ENCODE assay signal across 19 mouse cellular contexts in genomic region chr4:76237827-76238226, GRCm38 (mm10).
DNase-seq lines count a peak whose midpoint lies in the region; ATAC-seq and TF ChIP-seq lines count a peak whose summit lies in the region.
"Had no signal": no experiment of that assay in that cellular context is flagged by ENCODE, and none has a peak within 500 bp of the region (broad histone marks: within the 10 kb centered on the region; RNA-seq: fewer than 3 reads in every experiment).

No protein-coding gene starts in this region.

- no peak for ATAC-seq in hindbrain, embryonic 14.5 days (ENCODE audit: low FRiP score)
- no peak for ATAC-seq in hindbrain, embryonic 11.5 days (ENCODE audit: low FRiP score)
- 0 out of 2 replicates have a peak, but pooled peaks have one; percentile 31 for ATAC-seq in hindbrain, embryonic 16.5 days
- ATAC-seq: liver, embryonic 12.5 days had no signal

- H3K27me3 ChIP-seq in hindbrain, embryonic 14.5 days (ENCODE audit: control insufficient read depth, insufficient read depth, low read length) = no peaks in the 10 kb centered on the region
- no peaks in the 10 kb centered on the region for H3K27me3 ChIP-seq in hindbrain, embryonic 11.5 days (ENCODE audit: control insufficient read depth, insufficient read depth, low read length)
- no peaks in the 10 kb centered on the region for H3K27me3 ChIP-seq in hindbrain, embryonic 16.5 days (replicated peaks; ENCODE audit: control insufficient read depth, insufficient read depth, low read length)
- H3K27me3 ChIP-seq: embryonic facial prominence, embryonic 13.5 days; forebrain, embryonic 12.5 days; limb, embryonic 12.5 days; liver, embryonic 12.5 days had no signal

- intact Hi-C loops in left cerebral cortex, postnatal 10 days (cut with DNase I) = no loop called here

- TF ChIP-seq CTCF in brain, embryonic 14.5 days (IDR thresholded peaks at IDR 0.05; ENCODE audit: borderline replicate concordance, extremely low read depth, insufficient read depth, insufficient read length) = no peak

- no peak for TF ChIP-seq POLR2A in brain, embryonic 14.5 days (IDR thresholded peaks at IDR 0.05; ENCODE audit: borderline replicate concordance, extremely low read depth, insufficient read depth, insufficient read length, poor library complexity, severe bottlenecking)

- WGBS in hindbrain, embryonic 14.5 days = 47% methylated on average over 1 of the region's 1 CpGs
- 71% methylated on average over 1 of the region's 1 CpGs for WGBS in hindbrain, embryonic 11.5 days
- WGBS in hindbrain, embryonic 16.5 days = 59% methylated on average over 1 of the region's 1 CpGs

- H3K4me2 ChIP-seq in hindbrain, embryonic 14.5 days (replicated peaks) = no peak overlapping the region
- H3K4me2 ChIP-seq in hindbrain, embryonic 11.5 days (replicated peaks; ENCODE audit: low read depth, low read length) = no peak overlapping the region
- H3K4me2 ChIP-seq in hindbrain, embryonic 16.5 days (ENCODE audit: low read length) = no peak overlapping the region
- H3K4me2 ChIP-seq: embryonic facial prominence, embryonic 13.5 days; forebrain, embryonic 12.5 days; limb, embryonic 12.5 days; liver, embryonic 12.5 days had no signal

- H3K9ac ChIP-seq in hindbrain, embryonic 14.5 days = no peak overlapping the region
- H3K9ac ChIP-seq in hindbrain, embryonic 11.5 days (ENCODE audit: low read depth, low read length) = no peak overlapping the region
- H3K9ac ChIP-seq in hindbrain, embryonic 16.5 days (ENCODE audit: low read depth, low read length) = no peak overlapping the region
- H3K9ac ChIP-seq: embryonic facial prominence, embryonic 13.5 days; forebrain, embryonic 12.5 days; limb, embryonic 12.5 days; liver, embryonic 12.5 days had no signal

- no peak for DNase-seq in hindbrain, embryonic 14.5 days (ENCODE audit: low spot score)
- no peak for DNase-seq in hindbrain, embryonic 11.5 days (ENCODE audit: low spot score)
- peak; percentile 23 for DNase-seq in brain, embryonic 14.5 days (ENCODE audit: low read depth)
- peak; percentile 65 for DNase-seq in cerebellum, adult 9-10 months
- no peak for DNase-seq in adipocyte (ENCODE audit: low spot score)
- DNase-seq in left cerebral cortex, postnatal 10 days (ENCODE audit: extremely low spot score in 1 of 2, low spot score in 2 of 2) = no peak
- DNase-seq: embryo, embryonic 11 days; kidney, adult 2 months; lung, adult 18-20 months; lung, postnatal 10 days; thymus, postnatal 14 days had no signal

- no peak overlapping the region for H3K4me3 ChIP-seq in hindbrain, embryonic 14.5 days (replicated peaks; ENCODE audit: low read length)
- no peak overlapping the region for H3K4me3 ChIP-seq in hindbrain, embryonic 11.5 days (ENCODE audit: low read depth, low read length)
- H3K4me3 ChIP-seq in hindbrain, embryonic 16.5 days (ENCODE audit: low read length) = no peak overlapping the region
- H3K4me3 ChIP-seq: embryonic facial prominence, embryonic 13.5 days; erythroblast, embryonic 14.5 days; forebrain, embryonic 12.5 days; limb, embryonic 12.5 days; liver, embryonic 12.5 days; midbrain, embryonic 10.5 days had no signal

- H3K4me1 ChIP-seq in hindbrain, embryonic 14.5 days (replicated peaks; ENCODE audit: control insufficient read depth, insufficient read depth, low read length) = peaks cover 37% of the 10 kb centered on the region
- 0 out of 2 replicates have a peak, but pooled peaks cover 2% of the 10 kb centered on the region for H3K4me1 ChIP-seq in hindbrain, embryonic 11.5 days (replicated peaks; ENCODE audit: control insufficient read depth, insufficient read depth, low read length)
- peaks cover 15% of the 10 kb centered on the region for H3K4me1 ChIP-seq in hindbrain, embryonic 16.5 days (ENCODE audit: control insufficient read depth, insufficient read depth, low read depth, low read length)
- H3K4me1 ChIP-seq: embryonic facial prominence, embryonic 13.5 days; limb, embryonic 12.5 days; liver, embryonic 12.5 days had no signal

- H3K27ac ChIP-seq in hindbrain, embryonic 14.5 days = peak overlapping the region; percentile 72; the same call in 1 of the 2 replicates
- H3K27ac ChIP-seq in hindbrain, embryonic 11.5 days (ENCODE audit: low read depth, low read length) = no peak overlapping the region
- H3K27ac ChIP-seq in hindbrain, embryonic 16.5 days (ENCODE audit: low read depth, low read length) = no peak overlapping the region
- H3K27ac ChIP-seq: embryonic facial prominence, embryonic 13.5 days; forebrain, embryonic 12.5 days; kidney, postnatal 0 days; limb, embryonic 12.5 days; liver, embryonic 12.5 days; midbrain, embryonic 10.5 days had no signal

- no peaks in the 10 kb centered on the region for H3K9me3 ChIP-seq in hindbrain, embryonic 14.5 days (ENCODE audit: control insufficient read depth, low read length)
- no peaks in the 10 kb centered on the region for H3K9me3 ChIP-seq in hindbrain, embryonic 11.5 days (ENCODE audit: control insufficient read depth, low read length)
- H3K9me3 ChIP-seq in hindbrain, embryonic 16.5 days (ENCODE audit: control insufficient read depth, low read length) = no peaks in the 10 kb centered on the region
- H3K9me3 ChIP-seq: embryonic facial prominence, embryonic 13.5 days; forebrain, embryonic 12.5 days; limb, embryonic 12.5 days; liver, embryonic 12.5 days; midbrain, embryonic 10.5 days had no signal

- no peaks in the 10 kb centered on the region for H3K36me3 ChIP-seq in hindbrain, embryonic 14.5 days (replicated peaks; ENCODE audit: control insufficient read depth, insufficient read depth)
- H3K36me3 ChIP-seq in hindbrain, embryonic 11.5 days (ENCODE audit: control insufficient read depth, insufficient read depth, low read length) = no peaks in the 10 kb centered on the region
- no peaks in the 10 kb centered on the region for H3K36me3 ChIP-seq in hindbrain, embryonic 16.5 days (ENCODE audit: control insufficient read depth, insufficient read depth, low read length)
- H3K36me3 ChIP-seq: embryonic facial prominence, embryonic 13.5 days; forebrain, embryonic 12.5 days; limb, embryonic 12.5 days; liver, embryonic 12.5 days; midbrain, embryonic 10.5 days had no signal

Comparison
In these comparisons a context has a peak if more than half of its experiments do, and no peak if none do; other contexts are left out.
1. DNase-seq: peak in brain, embryonic 14.5 days (single experiment) and cerebellum, adult 9-10 months (single experiment); none in hindbrain, embryonic 14.5 days (single experiment), hindbrain, embryonic 11.5 days (single experiment), adipocyte (single experiment) and left cerebral cortex, postnatal 10 days (0 of 2).